Comparison of ENCODE assay signal across 19 mouse cellular contexts in the genomic region with DNA sequence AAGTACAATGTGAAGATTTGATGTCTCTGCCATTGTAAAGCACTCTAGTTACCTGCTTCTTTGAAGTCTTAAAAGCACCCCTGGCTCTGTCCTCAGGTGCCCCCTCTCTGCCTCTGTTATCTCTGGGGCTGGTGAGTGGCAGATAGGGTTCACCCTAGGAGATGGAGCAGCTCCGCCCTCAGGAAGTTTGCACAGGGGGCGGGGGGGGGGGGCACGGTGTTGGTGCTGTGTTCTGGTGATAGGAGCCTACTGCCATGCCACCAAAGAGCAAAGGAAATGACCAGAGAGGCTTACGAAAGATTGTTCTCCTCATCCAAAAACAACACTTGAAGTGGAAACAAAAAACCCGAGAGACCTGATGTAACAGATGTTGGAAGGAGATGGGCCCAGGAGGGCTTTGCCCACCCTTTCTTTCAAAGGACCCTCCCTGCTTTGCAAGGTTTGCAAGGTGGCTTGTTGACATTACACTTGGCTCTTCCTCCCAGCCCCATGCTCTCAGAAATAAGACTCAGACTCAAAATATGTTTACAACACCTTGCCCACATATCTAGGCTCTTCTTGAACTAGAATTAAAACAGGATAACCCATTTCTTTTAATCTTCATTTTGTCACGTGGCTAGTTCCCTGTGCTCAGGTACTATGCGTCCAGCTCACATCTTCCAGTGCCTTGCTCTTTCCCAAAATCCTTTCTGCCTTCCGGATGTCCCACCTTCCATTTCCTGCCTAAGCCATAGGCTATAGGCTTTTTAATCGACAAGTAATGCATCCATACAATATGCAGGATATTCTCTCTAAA.
DNase-seq lines count a peak whose midpoint lies in the region; ATAC-seq lines count a peak whose summit lies in the region.
"Had no signal": no experiment of that assay in that cellular context is flagged by ENCODE, and none has a peak within 500 bp of the region (broad histone marks: within the 10 kb centered on the region; RNA-seq: fewer than 3 reads in every experiment).

No protein-coding gene starts in this region.

- no peak overlapping the region for H3K4me3 ChIP-seq in heart, embryonic 16.5 days (ENCODE audit: low read length)
- no peak overlapping the region for H3K4me3 ChIP-seq in heart, embryonic 11.5 days (ENCODE audit: low read depth, low read length)
- peak overlapping the region; percentile 13 for H3K4me3 ChIP-seq in megakaryocyte, embryonic 14.5 days (replicated peaks)
- H3K4me3 ChIP-seq in limb, embryonic 10.5 days, result no peak overlapping the region
- no peak overlapping the region for H3K4me3 ChIP-seq in forebrain, embryonic 14.5 days (ENCODE audit: low read depth, low read length)
- H3K4me3 ChIP-seq: forebrain, embryonic 13.5 days; limb, embryonic 13.5 days; neural tube, embryonic 13.5 days had no signal

- peaks cover 17% of the 10 kb centered on the region for H3K4me1 ChIP-seq in heart, embryonic 16.5 days (ENCODE audit: control insufficient read depth, insufficient read depth, low read length)
- H3K4me1 ChIP-seq in heart, embryonic 11.5 days (ENCODE audit: control insufficient read depth, insufficient read depth, low read length), result 0 out of 2 replicates have a peak, but pooled peaks cover 3% of the 10 kb centered on the region
- peaks cover 59% of the 10 kb centered on the region for H3K4me1 ChIP-seq in megakaryocyte, embryonic 14.5 days
- H3K4me1 ChIP-seq in limb, embryonic 10.5 days, result peaks cover 62% of the 10 kb centered on the region
- H3K4me1 ChIP-seq in forebrain, embryonic 14.5 days (ENCODE audit: control insufficient read depth, insufficient read depth, low read length), result no peaks in the 10 kb centered on the region

- 0 out of 2 replicates have a peak, but pooled peaks have one; percentile 19 for ATAC-seq in heart, embryonic 16.5 days (replicated peaks; ENCODE audit: extremely low read depth, insufficient read depth, low FRiP score)
- ATAC-seq in heart, embryonic 11.5 days (replicated peaks; ENCODE audit: insufficient number of reproducible peaks, low FRiP score, low TSS enrichment), result no peak
- no peak; the same call in 1 of the 2 replicates for ATAC-seq in megakaryocyte, adult 5-6 weeks (ENCODE audit: poor library complexity, severe bottlenecking)
- ATAC-seq in forebrain, embryonic 14.5 days, result no peak
- ATAC-seq: forebrain, embryonic 13.5 days; hindbrain, postnatal 0 days had no signal

- H3K36me3 ChIP-seq in heart, embryonic 16.5 days (ENCODE audit: control insufficient read depth, insufficient read depth), result no peaks in the 10 kb centered on the region
- no peaks in the 10 kb centered on the region for H3K36me3 ChIP-seq in heart, embryonic 11.5 days (ENCODE audit: control insufficient read depth, insufficient read depth, low read length)
- H3K36me3 ChIP-seq in megakaryocyte, embryonic 14.5 days (replicated peaks; ENCODE audit: low read length), result no peaks in the 10 kb centered on the region
- H3K36me3 ChIP-seq in limb, embryonic 10.5 days, result peaks cover 25% of the 10 kb centered on the region
- H3K36me3 ChIP-seq in forebrain, embryonic 14.5 days (ENCODE audit: control insufficient read depth, insufficient read depth, low read length), result no peaks in the 10 kb centered on the region
- H3K36me3 ChIP-seq: neural tube, embryonic 13.5 days had no signal

- DNase-seq in limb, embryonic 10.5 days (ENCODE audit: low spot score), result no peak
- DNase-seq in forebrain, embryonic 14.5 days (ENCODE audit: low spot score), result no peak
- no peak for DNase-seq in adrenal gland, adult 8-10 months
- DNase-seq: cerebellum, adult 9-11 months; heart, adult 18-20 months; kidney, adult 18-20 months; kidney, postnatal 25 days; lung, adult 2 months; right cerebral cortex, postnatal 14 days; thymus, postnatal 14 days had no signal

- no peak overlapping the region for H3K27ac ChIP-seq in heart, embryonic 16.5 days (ENCODE audit: low read length)
- no peak overlapping the region for H3K27ac ChIP-seq in heart, embryonic 11.5 days (ENCODE audit: low read depth, low read length)
- H3K27ac ChIP-seq in limb, embryonic 10.5 days, result peak overlapping the region; percentile 86; the same call in 1 of the 2 replicates
- no peak overlapping the region for H3K27ac ChIP-seq in forebrain, embryonic 14.5 days (ENCODE audit: low read depth, low read length)
- H3K27ac ChIP-seq: forebrain, embryonic 13.5 days; hindbrain, postnatal 0 days; limb, embryonic 13.5 days; neural tube, embryonic 13.5 days had no signal

- H3K27me3 ChIP-seq in heart, embryonic 16.5 days (ENCODE audit: control insufficient read depth, insufficient read depth, low read length), result no peaks in the 10 kb centered on the region
- no peaks in the 10 kb centered on the region for H3K27me3 ChIP-seq in heart, embryonic 11.5 days (ENCODE audit: control insufficient read depth, insufficient read depth, low read length)
- H3K27me3 ChIP-seq in megakaryocyte, embryonic 14.5 days (replicated peaks), result peaks cover 47% of the 10 kb centered on the region
- H3K27me3 ChIP-seq in limb, embryonic 10.5 days (ENCODE audit: low read depth, poor library complexity, severe bottlenecking), result no peaks in the 10 kb centered on the region
- no peaks in the 10 kb centered on the region for H3K27me3 ChIP-seq in forebrain, embryonic 14.5 days (replicated peaks; ENCODE audit: control insufficient read depth, insufficient read depth, low read length)
- H3K27me3 ChIP-seq: forebrain, embryonic 13.5 days; limb, embryonic 13.5 days had no signal

- no peak overlapping the region for H3K9ac ChIP-seq in heart, embryonic 16.5 days (ENCODE audit: low read length)
- H3K9ac ChIP-seq in heart, embryonic 11.5 days (ENCODE audit: low read depth, low read length), result no peak overlapping the region
- no peak overlapping the region for H3K9ac ChIP-seq in forebrain, embryonic 14.5 days (ENCODE audit: low read length)
- H3K9ac ChIP-seq: forebrain, embryonic 13.5 days; limb, embryonic 13.5 days; neural tube, embryonic 13.5 days had no signal

- no peaks in the 10 kb centered on the region for H3K9me3 ChIP-seq in heart, embryonic 16.5 days (replicated peaks; ENCODE audit: control insufficient read depth, low read length)
- no peaks in the 10 kb centered on the region for H3K9me3 ChIP-seq in heart, embryonic 11.5 days (replicated peaks; ENCODE audit: control insufficient read depth, low read length)
- peaks cover 6% of the 10 kb centered on the region; the same call in 1 of the 2 replicates for H3K9me3 ChIP-seq in megakaryocyte, embryonic 14.5 days
- H3K9me3 ChIP-seq in limb, embryonic 10.5 days (replicated peaks), result no peaks in the 10 kb centered on the region
- no peaks in the 10 kb centered on the region for H3K9me3 ChIP-seq in forebrain, embryonic 14.5 days (replicated peaks; ENCODE audit: control insufficient read depth, low read length)
- H3K9me3 ChIP-seq: forebrain, embryonic 13.5 days; limb, embryonic 13.5 days; neural tube, embryonic 13.5 days had no signal

- no peak overlapping the region for H3K4me2 ChIP-seq in heart, embryonic 16.5 days (ENCODE audit: low read depth, low read length)
- H3K4me2 ChIP-seq in heart, embryonic 11.5 days, result no peak overlapping the region
- no peak overlapping the region for H3K4me2 ChIP-seq in forebrain, embryonic 14.5 days (ENCODE audit: low read length)
- H3K4me2 ChIP-seq: forebrain, embryonic 13.5 days; limb, embryonic 13.5 days; midbrain, embryonic 11.5 days; neural tube, embryonic 13.5 days had no signal

- WGBS in heart, embryonic 16.5 days, result 60% methylated on average over 9 of the region's 9 CpGs
- WGBS in heart, embryonic 11.5 days (ENCODE audit: insufficient replicate concordance), result 61% methylated on average over 9 of the region's 9 CpGs
- 78% methylated on average over 9 of the region's 9 CpGs for WGBS in limb, embryonic 10.5 days
- WGBS in forebrain, embryonic 14.5 days, result 84% methylated on average over 9 of the region's 9 CpGs
